Mouse (Mus musculus) midbrain, embryonic 12.5 days (tissue): ENCODE data around the gene Spats2. TPM values are rescaled to one million over a fixed set of nuclear protein-coding genes. Genes with fewer than 3 reads are reported as not detected.

Experiments
- ATAC-seq: fragments of 200-750 bp; cut with Nextera tagmentation; 2 replicates; pipeline ENCODE4 v1.8.0; 2017; ENCODE audit warnings: low read depth, moderate TSS enrichment, moderate library complexity; ENCODE audit not compliant: low FRiP score
- H3K27ac ChIP-seq: fragments of 300-500 bp; sonication (generic); replicated peaks from 2 replicates; pipeline ENCODE4 v1.5.1; 2016; ENCODE audit warnings: mild to moderate bottlenecking
- H3K27me3 ChIP-seq: fragments of 300-500 bp; sonication (generic); 2 replicates; pipeline ENCODE4 v1.6.1; 2016; ENCODE audit warnings: mild to moderate bottlenecking
- H3K36me3 ChIP-seq: fragments of 300-500 bp; sonication (generic); 2 replicates; pipeline ENCODE4 v1.6.1; 2016
- H3K4me1 ChIP-seq: fragments of 300-500 bp; sonication (generic); 2 replicates; pipeline ENCODE4 v1.6.1; 2016
- H3K4me2 ChIP-seq: fragments of 300-500 bp; sonication (generic); replicated peaks from 2 replicates; pipeline ENCODE4 v1.6.1; 2016; ENCODE audit warnings: mild to moderate bottlenecking, moderate library complexity
- H3K4me3 ChIP-seq: fragments of 300-500 bp; sonication (generic); 2 replicates; pipeline ENCODE4 v1.5.1; 2016; ENCODE audit warnings: mild to moderate bottlenecking
- H3K9ac ChIP-seq: fragments of 300-500 bp; sonication (generic); replicated peaks from 2 replicates; pipeline ENCODE4 v1.6.1; 2016; ENCODE audit warnings: mild to moderate bottlenecking, moderate library complexity
- H3K9me3 ChIP-seq: fragments of 300-500 bp; sonication (generic); 2 replicates; pipeline ENCODE4 v1.6.1; 2016; ENCODE audit warnings: mild to moderate bottlenecking
- WGBS: fragments of 180-500 bp; shearing (Covaris S2); methylation state at CpG from one replicate; pipeline ENCODE4 v1.1.7; 2016; 5-methylcytosine and 5-hydroxymethylcytosine counted together
- polyA plus RNA-seq: library from polyadenylated mRNA; unstranded; fragments of >200 nt; fragmentation: Nextera tagmentation; extraction: Ambion mirVana; gene quantifications from 2 replicates; pipeline ENCODE4 v1.2.1, GENCODE M21; 2016

Gene Spats2
- polyA plus RNA-seq, 1 experiment from 2014 or later: 65.3 TPM

DNA sequence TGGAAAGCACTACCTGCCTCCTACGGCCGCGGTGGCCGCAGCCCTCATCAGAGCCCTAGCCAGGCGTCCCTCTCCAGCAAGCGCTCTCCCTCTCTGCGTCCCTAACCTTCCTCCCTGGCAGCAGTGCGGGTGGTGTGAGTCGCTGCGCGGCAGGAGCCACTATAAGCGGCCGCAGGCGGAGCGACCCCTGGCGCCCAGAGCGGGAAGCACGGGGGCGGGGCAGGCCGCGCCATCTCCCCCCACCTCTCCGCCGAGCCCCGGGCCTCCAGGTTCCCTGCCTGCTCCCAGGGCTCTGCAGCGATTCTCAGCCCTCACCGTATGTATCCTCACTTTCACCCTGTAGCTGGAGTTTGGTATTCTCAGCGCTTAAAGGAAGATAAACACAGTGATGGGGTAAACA, 37.4 kb upstream of the Spats2 start:
- peak overlapping the region; percentile 39 for H3K4me3 ChIP-seq
- peak overlapping the region; percentile 49 for H3K4me2 ChIP-seq
- H3K36me3 ChIP-seq: peaks cover under 1% of the 10 kb centered on the region; the same call in 1 of the 2 replicates
- H3K27me3 ChIP-seq: peaks cover 98% of the 10 kb centered on the region
- H3K27ac ChIP-seq: peak overlapping the region; percentile 76; the same call in 1 of the 2 replicates
- peak; percentile 63 for ATAC-seq
- no peaks in the 10 kb centered on the region for H3K9me3 ChIP-seq
- H3K9ac ChIP-seq: peak overlapping the region; percentile 45
- peaks cover 35% of the 10 kb centered on the region for H3K4me1 ChIP-seq
- under 1% methylated on average over 27 of the region's 27 CpGs for WGBS

DNA sequence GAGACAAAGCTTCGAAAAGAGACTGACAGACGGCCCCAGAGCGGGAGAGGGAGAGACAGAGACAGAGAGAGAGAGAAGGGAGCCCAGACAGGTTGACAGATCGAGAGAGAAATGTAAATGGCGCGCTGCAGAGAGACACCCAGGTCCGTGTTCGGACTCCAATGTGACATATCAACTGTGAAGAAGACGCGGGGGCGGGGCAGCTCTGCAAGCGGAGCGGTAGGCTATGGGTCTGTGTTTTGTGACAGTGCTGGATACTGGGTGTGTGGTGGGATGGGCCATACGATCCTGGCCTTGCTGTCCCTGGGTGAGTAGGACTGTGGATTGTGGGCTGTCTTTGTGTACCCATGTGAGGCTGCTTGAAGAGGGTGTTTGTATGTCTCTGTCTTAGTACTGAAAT, 36.6 kb upstream of the Spats2 start:
- Histone ChIP-seq H3K9me3 (no peaks in the 10 kb centered on the region), H3K4me1 (peaks cover 40% of the 10 kb centered on the region), H3K4me3 (0 out of 2 replicates have a peak overlapping the region, but pooled peaks have one; percentile 3), H3K27ac (peak overlapping the region; percentile 76), H3K36me3 (no peaks in the 10 kb centered on the region), H3K9ac (no peak overlapping the region; the same call in 1 of the 2 replicates), H3K27me3 (peaks cover 96% of the 10 kb centered on the region), H3K4me2 (peak overlapping the region; percentile 49)
- ATAC-seq: no peak
- WGBS: 6% methylated on average over 14 of the region's 14 CpGs

DNA sequence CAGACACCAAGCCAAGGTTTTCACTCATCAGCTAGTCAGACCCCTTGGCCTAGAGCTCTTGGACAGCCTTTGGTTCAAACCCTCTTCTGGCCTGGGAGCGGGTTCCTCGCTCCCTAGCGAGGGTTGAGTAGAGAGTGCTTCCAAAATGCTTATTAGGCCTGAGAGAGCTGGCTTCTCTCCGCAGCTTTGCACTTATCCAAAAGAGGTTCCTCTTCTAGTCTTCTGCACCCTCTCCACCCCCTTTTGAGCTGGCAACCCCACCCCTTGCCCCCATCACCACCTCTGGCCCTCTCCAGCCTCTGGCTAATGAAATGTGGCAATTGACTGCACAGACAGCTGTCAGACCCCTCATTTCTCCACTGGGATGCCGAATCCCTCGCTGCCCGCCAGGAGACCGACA, 32.8 kb upstream of the Spats2 start, which contains the start of gene Dnajc22:
Gene Dnajc22 (plus strand): TSS at position 301 of the 400 bp plus-strand sequence.
- Histone ChIP-seq H3K4me1 (peaks cover 72% of the 10 kb centered on the region), H3K9me3 (no peaks in the 10 kb centered on the region), H3K4me2 (peak within 1 kb of the TSS; percentile 81), H3K36me3 (no peaks in the 10 kb centered on the region), H3K27me3 (peaks cover 94% of the 10 kb centered on the region), H3K9ac (peak within 1 kb of the TSS; percentile 47), H3K27ac (peak within 1 kb of the TSS; percentile 77), H3K4me3 (peak within 1 kb of the TSS; percentile 45)
- 12% methylated on average over 8 of the region's 8 CpGs for WGBS
- ATAC-seq: no peak

GRCm38 (mm10) chr15:99093291-99094258, 32.1 kb upstream of the Spats2 start:
- Histone ChIP-seq H3K4me2 (peak overlapping the region; percentile 81), H3K9ac (peak overlapping the region; percentile 47), H3K27me3 (peaks cover 94% of the 10 kb centered on the region), H3K27ac (peak overlapping the region; percentile 77), H3K9me3 (no peaks in the 10 kb centered on the region), H3K36me3 (no peaks in the 10 kb centered on the region), H3K4me1 (peaks cover 72% of the 10 kb centered on the region), H3K4me3 (peak overlapping the region; percentile 45)
- under 1% methylated on average over 56 of the region's 56 CpGs for WGBS
- peak; percentile 61 for ATAC-seq

GRCm38 (mm10) chr15:99094631-99095270, 31.0 kb upstream of the Spats2 start:
- Histone ChIP-seq H3K9ac (no peak overlapping the region; the same call in 1 of the 2 replicates), H3K4me3 (no peak overlapping the region), H3K36me3 (no peaks in the 10 kb centered on the region), H3K27ac (peak overlapping the region; percentile 36; the same call in 1 of the 2 replicates), H3K9me3 (no peaks in the 10 kb centered on the region), H3K4me1 (peaks cover 69% of the 10 kb centered on the region), H3K27me3 (peaks cover 94% of the 10 kb centered on the region), H3K4me2 (peak overlapping the region; percentile 37)
- WGBS: under 1% methylated on average over 27 of the region's 27 CpGs
- no peak for ATAC-seq

DNA sequence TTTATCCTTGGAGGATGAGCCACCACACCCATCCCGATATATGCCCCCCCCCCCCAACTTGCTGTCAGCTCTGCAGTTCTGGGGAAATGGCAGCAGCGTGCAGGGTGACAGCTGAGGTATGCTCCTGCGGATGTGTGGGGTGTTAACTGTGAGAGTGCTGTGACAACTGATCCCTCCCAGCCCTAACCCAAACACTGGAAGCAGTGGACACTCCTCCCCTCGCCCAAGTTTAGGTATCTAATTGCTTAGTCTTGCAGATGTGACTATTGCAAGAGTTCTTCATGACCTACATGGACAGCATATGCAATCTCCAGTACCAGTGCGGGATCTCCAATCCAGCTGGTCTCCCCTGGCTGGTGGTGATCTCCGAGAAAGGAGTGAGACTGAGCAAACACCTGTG, 30.4 kb upstream of the Spats2 start:
- peaks cover 64% of the 10 kb centered on the region for H3K4me1 ChIP-seq
- peaks cover 94% of the 10 kb centered on the region for H3K27me3 ChIP-seq
- peak overlapping the region; percentile 37; the same call in 1 of the 2 replicates for H3K4me2 ChIP-seq
- H3K27ac ChIP-seq: 0 out of 2 replicates have a peak overlapping the region, but pooled peaks have one; percentile 36
- no peak overlapping the region for H3K9ac ChIP-seq
- no peaks in the 10 kb centered on the region for H3K36me3 ChIP-seq
- no peaks in the 10 kb centered on the region for H3K9me3 ChIP-seq
- 2% methylated on average over 6 of the region's 6 CpGs for WGBS
- H3K4me3 ChIP-seq: no peak overlapping the region
- no peak for ATAC-seq

GRCm38 (mm10) chr15:99096061-99096793, 29.5 kb upstream of the Spats2 start:
- Histone ChIP-seq H3K27me3 (peaks cover 92% of the 10 kb centered on the region), H3K9me3 (no peaks in the 10 kb centered on the region), H3K4me1 (peaks cover 59% of the 10 kb centered on the region), H3K27ac (peak overlapping the region; percentile 66), H3K9ac (peak overlapping the region; percentile 45), H3K4me2 (peak overlapping the region; percentile 66), H3K4me3 (peak overlapping the region; percentile 41), H3K36me3 (no peaks in the 10 kb centered on the region)
- 2% methylated on average over 24 of the region's 24 CpGs for WGBS
- ATAC-seq: no peak

DNA sequence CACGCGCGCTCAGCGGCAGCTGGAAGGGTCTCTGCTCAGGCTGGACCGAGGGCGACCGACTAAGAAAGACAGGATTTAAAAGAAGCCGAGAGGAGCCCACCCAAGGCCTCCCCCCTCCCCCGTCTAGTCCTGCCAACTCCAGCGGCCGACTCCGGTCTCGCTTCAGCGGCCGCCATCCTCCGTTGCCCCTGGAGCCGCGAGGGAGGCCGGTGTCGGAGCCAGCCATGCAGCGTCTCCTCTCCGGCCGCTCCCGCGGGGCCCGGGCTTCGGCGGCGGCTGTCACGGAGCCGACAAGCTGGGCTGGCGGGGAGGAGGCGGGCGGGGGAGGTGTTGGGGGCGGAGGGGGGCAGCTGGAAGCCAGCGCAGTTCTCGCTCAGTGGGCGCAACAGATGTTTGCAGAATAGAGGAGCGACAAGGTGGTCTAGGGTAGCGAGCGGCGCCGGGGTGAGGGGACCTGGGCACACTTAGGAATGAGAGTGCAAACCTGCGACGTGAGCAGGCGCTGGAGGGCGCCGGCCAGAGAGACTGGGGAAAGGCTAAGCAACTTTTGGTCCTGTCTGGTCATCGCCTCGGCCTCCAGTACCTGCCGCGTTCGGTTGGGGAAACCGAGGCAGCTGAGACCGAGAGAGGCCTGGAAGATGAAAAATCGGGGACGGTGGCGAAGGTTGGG, 28.8 kb upstream of the Spats2 start:
- peaks cover 59% of the 10 kb centered on the region for H3K4me1 ChIP-seq
- peak; percentile 20; the same call in 1 of the 2 replicates for ATAC-seq

GRCm38 (mm10) chr15:99097840-99098492, 27.8 kb upstream of the Spats2 start:
- peak overlapping the region; percentile 66 for H3K27ac ChIP-seq
- H3K4me2 ChIP-seq: peak overlapping the region; percentile 66
- WGBS: under 1% methylated on average over 39 of the region's 39 CpGs
- peaks cover 79% of the 10 kb centered on the region for H3K27me3 ChIP-seq
- H3K4me1 ChIP-seq: peaks cover 56% of the 10 kb centered on the region
- H3K9ac ChIP-seq: peak overlapping the region; percentile 45; the same call in 1 of the 2 replicates
- no peaks in the 10 kb centered on the region for H3K9me3 ChIP-seq
- H3K36me3 ChIP-seq: no peaks in the 10 kb centered on the region
- peak overlapping the region; percentile 41 for H3K4me3 ChIP-seq
- no peak for ATAC-seq

More for the DNA sequence above, 28.8 kb upstream of the Spats2 start:
- Histone ChIP-seq H3K4me3 (peak overlapping the region; percentile 41), H3K36me3 (no peaks in the 10 kb centered on the region), H3K27me3 (peaks cover 89% of the 10 kb centered on the region), H3K4me2 (peak overlapping the region; percentile 66), H3K9ac (peak overlapping the region; percentile 45), H3K9me3 (no peaks in the 10 kb centered on the region), H3K27ac (peak overlapping the region; percentile 66)
- WGBS: under 1% methylated on average over 54 of the region's 58 CpGs

DNA sequence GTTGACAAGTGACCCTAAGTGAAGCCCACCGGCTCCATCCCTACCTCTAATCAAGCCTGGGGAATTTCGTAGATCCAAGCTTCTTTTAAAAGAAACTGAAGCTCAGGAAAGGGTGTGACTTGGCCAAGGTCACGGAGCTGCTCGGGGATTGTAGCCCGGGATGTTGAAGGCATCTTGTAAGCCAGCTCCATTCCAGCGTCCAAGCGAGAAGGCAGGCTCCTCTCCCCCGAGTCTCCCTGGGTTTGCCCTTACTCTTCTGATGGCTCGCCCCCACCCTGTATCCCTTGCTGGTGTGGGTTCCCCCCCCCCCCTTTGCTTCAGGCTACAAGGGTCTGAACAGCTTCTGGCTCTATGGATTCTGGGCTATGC, 27.2 kb upstream of the Spats2 start:
- H3K9ac ChIP-seq: 0 out of 2 replicates have a peak overlapping the region, but pooled peaks have one; percentile 45

More for the DNA sequence above, 27.2 kb upstream of the Spats2 start:
- Histone ChIP-seq H3K4me1 (peaks cover 51% of the 10 kb centered on the region), H3K9me3 (no peaks in the 10 kb centered on the region), H3K4me2 (peak overlapping the region; percentile 66), H3K4me3 (peak overlapping the region; percentile 41), H3K36me3 (no peaks in the 10 kb centered on the region), H3K27ac (peak overlapping the region; percentile 66), H3K27me3 (peaks cover 75% of the 10 kb centered on the region)
- WGBS: under 1% methylated on average over 9 of the region's 9 CpGs
- no peak for ATAC-seq
